Mouse (Mus musculus) thymus, adult 2 months (tissue): ENCODE measurements around the gene Rnf222. TPM values are rescaled to one million over a fixed set of nuclear protein-coding genes. Genes with fewer than 3 reads are reported as not detected.

Experiments used
- DNase-seq: peaks from one replicate; pipeline ENCODE4 v3.0.0; 2021
- H3K27ac ChIP-seq: fragments of 200-500 bp; 2 replicates; pipeline ENCODE4 v1.5.1; 2012; ENCODE audit warnings: low read length, control low read depth; ENCODE audit not compliant: control insufficient read depth, insufficient read depth
- H3K27me3 ChIP-seq: fragments of 200-500 bp; 2 replicates; pipeline ENCODE4 v1.6.1; 2012; ENCODE audit warnings: mild to moderate bottlenecking, low read length, moderate library complexity, mixed read lengths; ENCODE audit not compliant: control insufficient read depth, insufficient read depth
- H3K36me3 ChIP-seq: fragments of 200-500 bp; 2 replicates; pipeline ENCODE4 v1.6.1; 2012; ENCODE audit warnings: mild to moderate bottlenecking, low read length, moderate library complexity; ENCODE audit not compliant: control insufficient read depth, insufficient read depth
- H3K4me1 ChIP-seq: fragments of 200-500 bp; replicated peaks from 2 replicates; pipeline ENCODE4 v1.6.1; 2012; ENCODE audit warnings: low read length; ENCODE audit not compliant: control insufficient read depth, insufficient read depth
- H3K4me3 ChIP-seq: fragments of 200-500 bp; 2 replicates; pipeline ENCODE4 v1.5.1; 2012; ENCODE audit warnings: mild to moderate bottlenecking, low read length, control low read depth, moderate library complexity; ENCODE audit not compliant: control insufficient read depth, insufficient read depth
- CTCF ChIP-seq: fragments of 200-500 bp; IDR thresholded peaks from 2 replicates; pipeline ENCODE4 v1.5.1; 2012; ENCODE audit warnings: mild to moderate bottlenecking, control low read depth, low read length, moderate library complexity, borderline replicate concordance; ENCODE audit not compliant: control insufficient read depth, poor library complexity, insufficient read depth; ENCODE audit errors: extremely low read depth
- POLR2A ChIP-seq: fragments of 200-500 bp; IDR thresholded peaks from 2 replicates; pipeline ENCODE4 v1.6.1; 2012; ENCODE audit warnings: mild to moderate bottlenecking, low read length, control low read depth, moderate library complexity; ENCODE audit not compliant: control insufficient read depth, poor library complexity, insufficient read depth; ENCODE audit errors: extremely low read depth
- WGBS: fragments of 180-500 bp; shearing (Covaris S2); methylation state at CpG from one replicate; pipeline ENCODE4 v1.1.7; 2018; 5-methylcytosine and 5-hydroxymethylcytosine counted together
- polyA plus RNA-seq: library from polyadenylated mRNA; depleted of rRNA; stranded (reverse); fragments of >200 nt; gene quantifications from 2 replicates; pipeline ENCODE4 v1.2.3, GENCODE M21; 2012

The Rnf222 gene
- polyA plus RNA-seq, 1 experiment, result 0.04 TPM

DNA sequence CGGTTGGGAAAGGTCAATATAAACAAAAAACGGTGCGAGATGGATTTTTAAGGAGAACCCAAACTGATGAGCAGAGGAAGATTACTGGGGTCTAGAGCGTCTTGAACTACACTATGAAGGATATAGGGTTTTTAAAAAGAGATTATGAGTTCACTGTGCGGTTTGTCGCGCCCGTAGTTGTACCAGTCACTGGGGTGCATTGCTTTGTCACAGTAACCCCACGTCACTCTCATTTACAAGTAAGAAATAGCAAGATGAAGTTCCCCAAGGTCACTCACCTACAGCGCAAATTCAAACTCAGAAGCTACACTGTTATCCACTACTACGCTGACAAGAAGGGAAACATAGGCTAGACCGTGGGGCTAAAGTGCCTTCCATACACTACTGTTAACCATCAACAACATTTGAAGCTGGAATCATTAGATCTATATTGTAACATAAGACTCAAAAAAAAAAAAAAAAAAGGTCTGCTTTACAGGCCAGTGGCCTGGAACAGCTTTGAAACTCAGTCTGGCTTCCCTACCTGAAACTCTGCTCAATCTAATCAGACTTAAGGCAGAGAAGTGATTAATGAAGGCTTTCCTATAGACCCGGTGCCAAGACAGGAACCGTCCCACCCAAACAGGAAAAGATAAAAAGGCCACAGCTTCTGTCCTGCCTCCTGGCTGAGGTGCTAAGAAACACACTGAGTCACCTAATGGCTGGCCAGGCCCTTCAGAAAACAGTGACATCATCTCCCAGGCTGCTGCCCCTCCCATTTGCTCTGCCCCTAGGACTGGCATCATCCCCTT, 34.5 kb upstream of the Rnf222 start:
- 28% methylated on average over 14 of the region's 14 CpGs for WGBS
- no peak overlapping the region for H3K4me3 ChIP-seq
- no peaks in the 10 kb centered on the region for H3K27me3 ChIP-seq
- no peaks in the 10 kb centered on the region for H3K36me3 ChIP-seq
- peak; percentile 5 for DNase-seq
- TF ChIP-seq CTCF, result no peak
- no peak for TF ChIP-seq POLR2A
- peaks cover 3% of the 10 kb centered on the region; the same call in 1 of the 2 replicates for H3K4me1 ChIP-seq
- H3K27ac ChIP-seq, result peak overlapping the region; percentile 5; the same call in 1 of the 2 replicates

DNA sequence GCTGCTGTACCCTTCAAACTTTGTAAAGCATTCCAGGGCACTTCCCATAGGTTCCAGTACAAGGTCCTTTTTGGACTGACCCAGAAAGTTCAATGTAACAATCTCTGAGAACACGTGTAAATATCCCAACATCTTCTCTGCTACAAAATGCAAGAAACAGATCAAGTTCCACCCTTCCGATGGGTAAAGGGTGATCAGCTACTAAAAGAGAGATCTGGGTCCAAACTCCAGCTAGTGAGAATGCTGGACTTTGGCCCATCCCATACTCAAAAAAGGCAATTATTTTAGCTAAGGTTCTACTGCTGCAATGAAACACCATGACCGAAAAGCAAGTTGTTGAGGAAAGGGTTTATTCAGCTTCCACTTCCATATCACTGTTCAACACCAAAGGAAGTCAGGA, 33.7 kb upstream of the Rnf222 start:
- WGBS, result 94% methylated on average over 3 of the region's 3 CpGs
- Histone ChIP-seq H3K27me3 (no peaks in the 10 kb centered on the region), H3K36me3 (no peaks in the 10 kb centered on the region), H3K4me1 (peaks cover 3% of the 10 kb centered on the region; the same call in 1 of the 2 replicates), H3K27ac (no peak overlapping the region), H3K4me3 (no peak overlapping the region)
- no peak for DNase-seq
- no peak for TF ChIP-seq POLR2A
- no peak for TF ChIP-seq CTCF

DNA sequence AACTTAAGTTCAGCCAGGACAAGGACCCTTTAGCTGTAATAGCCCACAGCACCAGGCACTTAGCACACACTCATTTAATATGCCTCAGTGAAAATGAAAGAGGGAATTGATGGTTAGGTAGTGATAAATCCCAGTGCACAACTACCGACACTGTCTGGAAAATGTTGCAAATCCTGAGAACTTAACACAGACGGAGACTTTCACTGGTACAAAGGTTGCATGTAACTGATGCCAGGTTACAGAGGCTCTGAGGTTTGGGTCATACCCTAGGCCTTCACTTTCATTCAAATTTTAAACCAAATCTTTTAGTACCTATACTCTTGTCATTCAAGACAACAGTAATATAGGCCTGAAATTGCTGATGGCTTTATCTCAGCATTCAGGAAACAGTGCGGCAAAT, 31.0 kb upstream of the Rnf222 start:
- Histone ChIP-seq H3K27ac (no peak overlapping the region), H3K27me3 (no peaks in the 10 kb centered on the region), H3K36me3 (no peaks in the 10 kb centered on the region), H3K4me1 (peaks cover 3% of the 10 kb centered on the region; the same call in 1 of the 2 replicates), H3K4me3 (no peak overlapping the region)
- TF ChIP-seq CTCF (no peak), POLR2A (no peak)
- no peak for DNase-seq
- 98% methylated on average over 3 of the region's 3 CpGs for WGBS

DNA sequence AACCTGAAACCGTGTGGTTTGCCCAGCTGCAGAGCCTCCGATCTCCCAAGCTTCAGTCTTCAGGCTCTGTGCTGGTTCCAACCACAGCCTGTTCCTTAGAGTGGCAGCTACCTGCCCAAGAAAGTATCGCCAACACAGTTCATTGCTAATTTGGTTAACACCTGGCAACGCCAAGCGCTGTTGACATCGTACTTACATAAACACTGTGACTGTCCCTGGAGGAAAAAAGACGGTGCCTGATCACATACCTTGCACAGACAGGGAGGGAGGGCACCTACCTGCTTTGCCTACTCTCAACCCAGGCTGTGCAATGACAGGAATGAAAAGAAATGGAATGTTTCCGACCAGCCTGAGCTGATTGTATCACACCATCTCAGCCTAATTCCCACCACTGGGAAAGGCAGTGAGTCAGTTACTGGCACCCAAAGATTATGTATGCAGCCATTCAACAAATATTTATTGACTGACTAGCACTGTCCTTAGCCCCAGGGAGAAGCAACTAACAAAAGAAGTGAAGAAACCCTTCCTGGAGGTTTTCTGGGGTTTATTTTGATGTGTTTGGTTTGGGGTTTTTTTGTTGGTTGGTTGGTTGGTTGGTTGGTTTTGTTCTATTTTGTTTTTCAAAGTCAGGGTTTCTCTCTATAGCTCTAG, 28.3 kb upstream of the Rnf222 start:
- TF ChIP-seq POLR2A (no peak), CTCF (no peak)
- Histone ChIP-seq H3K27me3 (no peaks in the 10 kb centered on the region), H3K27ac (no peak overlapping the region), H3K4me1 (no peaks in the 10 kb centered on the region), H3K4me3 (no peak overlapping the region), H3K36me3 (no peaks in the 10 kb centered on the region)
- DNase-seq, result no peak
- 82% methylated on average over 8 of the region's 8 CpGs for WGBS

GRCm38 (mm10) chr11:68862260-68862659, 26.1 kb upstream of the Rnf222 start:
- Histone ChIP-seq H3K36me3 (no peaks in the 10 kb centered on the region), H3K27ac (no peak overlapping the region), H3K4me1 (no peaks in the 10 kb centered on the region), H3K27me3 (no peaks in the 10 kb centered on the region), H3K4me3 (no peak overlapping the region)
- no peak for TF ChIP-seq POLR2A
- TF ChIP-seq CTCF, result no peak
- no peak for DNase-seq
- WGBS, result 95% methylated on average over 2 of the region's 2 CpGs

DNA sequence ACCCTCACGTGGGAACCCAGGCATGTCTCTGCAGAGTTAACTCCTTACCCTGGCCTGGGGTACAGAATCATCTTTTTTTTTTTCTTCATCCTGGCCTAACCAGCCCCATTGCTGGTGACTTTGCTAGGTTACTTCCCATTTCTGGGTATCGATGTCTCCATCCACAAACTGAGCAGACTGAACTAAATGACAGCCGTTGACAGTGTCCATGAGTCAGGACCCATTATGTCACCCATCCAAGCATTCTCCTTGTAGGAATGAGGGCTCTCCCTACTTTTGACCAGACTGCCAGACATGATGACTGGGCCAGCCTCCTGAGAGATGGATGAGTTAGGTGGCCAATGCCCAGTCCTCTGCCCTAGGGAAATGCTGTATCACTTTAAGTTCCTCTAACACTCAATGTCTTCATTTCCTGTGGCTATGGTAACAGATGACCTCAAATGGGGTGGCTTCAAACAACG, 24.7 kb upstream of the Rnf222 start:
- no peak overlapping the region for H3K4me3 ChIP-seq
- 21% methylated on average over 4 of the region's 4 CpGs for WGBS
- H3K36me3 ChIP-seq, result no peaks in the 10 kb centered on the region
- no peak for DNase-seq
- no peak for TF ChIP-seq CTCF
- TF ChIP-seq POLR2A, result no peak
- no peaks in the 10 kb centered on the region for H3K27me3 ChIP-seq
- H3K4me1 ChIP-seq, result no peaks in the 10 kb centered on the region
- H3K27ac ChIP-seq, result no peak overlapping the region
